Mouse (Mus musculus) thymus, postnatal 10 days (tissue): ENCODE measurements around the gene Trpm8.
A peak's percentile ranks its signal among the peaks of the same experiment; 100 is the strongest.

Experiments
- DNase-seq, 2 experiments: peaks; one replicate each; pipeline ENCODE4 v3.0.0; 2021; ENCODE audit warnings: low spot score in 2 of 2

Trpm8 gene

DNA sequence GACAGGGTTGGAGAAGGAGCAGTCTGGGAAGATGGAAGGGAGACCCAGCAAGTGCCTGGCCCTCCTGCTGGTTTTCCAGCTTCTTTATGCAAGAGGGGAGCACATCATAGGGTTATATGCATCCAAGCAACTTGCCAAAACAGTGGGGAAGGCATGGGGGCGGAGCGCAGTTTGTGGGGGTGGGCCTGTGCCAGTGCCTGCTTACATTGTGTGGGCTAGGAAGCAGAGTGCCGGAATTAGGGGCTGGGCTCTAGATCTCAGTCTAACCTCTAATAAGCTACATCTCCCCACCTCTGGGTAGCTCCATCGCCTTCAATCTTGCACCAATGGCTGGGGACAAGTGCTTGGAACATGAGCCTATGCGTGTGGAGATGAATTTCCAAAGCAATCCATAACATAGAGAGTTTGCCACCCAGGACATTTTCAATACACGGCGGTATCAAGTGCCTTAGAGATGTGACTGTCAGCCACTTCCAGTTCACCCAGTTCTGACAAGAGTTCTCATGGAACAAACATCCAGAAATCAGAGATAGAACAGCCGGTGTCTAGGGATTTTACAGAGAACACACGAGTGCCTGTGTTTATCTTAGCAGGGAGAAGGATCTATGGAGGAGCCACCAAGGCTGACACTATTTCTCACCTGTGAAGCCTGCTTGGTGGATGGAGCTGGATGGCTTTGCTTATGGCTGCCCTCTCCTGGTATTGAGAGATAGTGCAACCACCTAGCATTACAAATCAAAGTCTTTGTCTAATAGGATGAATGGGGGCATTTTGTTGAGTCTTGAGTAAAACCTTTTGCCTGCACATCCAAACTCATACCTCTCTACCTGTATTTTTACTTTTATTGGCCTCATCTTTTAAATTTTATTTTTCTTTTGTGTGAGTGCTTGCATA lies 23.9 kb downstream of the Trpm8 start:
- DNase-seq = peak in 1 of 2 experiments; percentile 26

- peak in 1 of 2 experiments; percentile 14 for DNase-seq
These were observed 24.7 kb downstream of the Trpm8 start for GRCm38 (mm10) chr1:88302057-88302740.

- peak in 1 of 2 experiments; percentile 4 for DNase-seq
These were observed 26.3 kb downstream of the Trpm8 start for GRCm38 (mm10) chr1:88303762-88304161.

- peak in 1 of 2 experiments; percentile 10 for DNase-seq
These were observed 27.0 kb downstream of the Trpm8 start for GRCm38 (mm10) chr1:88304261-88304985.

DNA sequence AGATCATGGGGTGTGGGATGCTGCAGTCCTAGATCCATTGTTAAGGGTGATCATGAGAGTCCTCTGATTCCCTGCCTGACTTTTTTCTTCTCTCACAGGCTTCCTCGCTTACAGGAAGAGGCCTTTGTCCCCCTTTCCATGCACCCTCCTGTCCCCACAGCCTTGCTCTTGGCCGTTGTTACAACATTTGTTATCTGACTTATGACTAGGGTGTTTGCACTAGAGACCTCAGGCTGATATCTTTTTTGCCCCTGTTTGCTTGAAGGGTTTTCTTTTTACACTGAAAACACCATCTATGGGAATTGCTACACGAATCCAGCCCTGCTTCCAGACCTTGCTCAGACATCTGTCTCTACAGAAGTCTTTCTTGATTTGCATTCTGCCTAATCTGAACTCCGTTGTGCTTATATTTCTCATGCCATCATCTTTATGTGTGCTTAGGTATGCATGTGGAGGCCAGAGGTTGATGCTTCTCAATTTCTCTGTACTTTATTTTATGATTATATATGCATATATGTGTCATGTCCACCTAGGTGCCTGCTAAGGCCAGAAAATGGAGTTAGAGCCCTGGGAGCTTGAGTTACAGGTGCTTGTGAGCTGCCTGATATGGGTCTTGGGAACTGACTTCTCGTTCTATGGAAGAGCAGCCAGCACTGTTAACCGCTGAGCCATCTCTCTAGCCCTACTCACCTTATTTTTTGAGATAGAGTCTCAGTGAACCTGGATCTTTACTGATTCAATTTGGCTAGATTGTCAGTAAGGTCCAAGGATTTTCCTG lies 27.7 kb downstream of the Trpm8 start:
- DNase-seq = peak in 1 of 2 experiments; percentile 10

GRCm38 (mm10) chr1:88306543-88306942 lies 29.1 kb downstream of the Trpm8 start:
- peak in 1 of 2 experiments; percentile 16 for DNase-seq

GRCm38 (mm10) chr1:88307180-88307579 lies 29.7 kb downstream of the Trpm8 start:
- peak in 1 of 2 experiments; percentile 7 for DNase-seq

DNA sequence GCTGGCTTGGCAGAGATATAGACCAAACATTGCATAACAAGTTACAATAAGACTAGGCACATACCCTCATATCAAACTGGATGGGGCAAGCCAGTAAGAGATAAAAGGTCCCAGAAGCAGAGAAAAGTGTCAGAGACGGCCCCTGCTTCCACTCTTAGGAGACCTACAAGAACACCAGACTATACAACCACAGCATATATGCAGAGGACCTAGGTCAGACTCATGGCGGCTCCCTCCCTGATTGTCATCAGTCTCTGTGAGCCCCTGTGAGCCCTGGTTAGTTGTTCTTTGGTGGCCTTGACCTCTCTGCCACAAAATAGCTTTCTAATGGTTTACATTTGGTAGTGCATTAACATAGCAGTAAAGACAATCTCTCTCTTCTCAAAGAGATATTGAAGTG lies 31.6 kb downstream of the Trpm8 start:
- peak in 1 of 2 experiments; percentile 8 for DNase-seq

DNA sequence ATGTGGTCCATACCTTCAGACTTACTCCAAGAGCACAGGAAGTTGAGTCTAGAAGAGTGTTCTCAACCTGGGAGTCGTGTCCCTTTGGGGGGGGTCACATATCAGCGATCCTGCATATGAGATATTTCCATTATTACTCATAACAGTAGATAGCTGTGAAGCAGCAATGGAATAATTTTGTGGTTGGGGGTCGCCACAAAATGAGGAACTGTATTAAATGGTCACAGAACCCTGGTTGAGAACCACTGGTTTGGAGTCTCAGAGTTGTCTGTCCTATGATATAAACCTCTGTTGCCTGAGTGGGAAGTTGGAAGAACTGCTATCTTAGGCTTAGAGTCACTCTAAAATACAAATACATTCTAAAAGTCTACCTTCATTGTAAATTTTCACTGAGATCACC lies 32.4 kb downstream of the Trpm8 start:
- DNase-seq = no peak

DNA sequence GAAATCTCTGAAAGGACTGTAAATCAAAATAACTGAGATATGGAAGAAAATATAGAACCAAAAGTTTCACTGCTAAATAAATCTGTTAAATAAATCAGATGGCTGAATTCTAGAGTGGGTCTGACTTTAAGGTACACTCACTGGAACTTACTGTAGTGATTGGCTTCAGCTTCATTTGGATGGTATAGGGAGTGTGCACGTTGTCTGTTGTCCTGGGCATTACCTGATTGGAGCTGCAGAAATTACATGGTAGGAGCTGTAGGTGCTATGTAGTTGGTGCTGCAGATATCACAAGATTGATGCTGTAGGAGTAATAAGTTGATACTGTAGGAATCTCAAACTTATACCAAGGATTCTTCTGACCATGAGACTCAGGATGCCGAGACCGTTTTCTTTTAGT lies 32.9 kb downstream of the Trpm8 start:
- no peak for DNase-seq

GRCm38 (mm10) chr1:88317279-88317678 lies 39.8 kb downstream of the Trpm8 start:
- DNase-seq = no peak

- DNase-seq = peak in 1 of 2 experiments; percentile 62
These were observed 41.1 kb downstream of the Trpm8 start for GRCm38 (mm10) chr1:88318531-88319060.

DNA sequence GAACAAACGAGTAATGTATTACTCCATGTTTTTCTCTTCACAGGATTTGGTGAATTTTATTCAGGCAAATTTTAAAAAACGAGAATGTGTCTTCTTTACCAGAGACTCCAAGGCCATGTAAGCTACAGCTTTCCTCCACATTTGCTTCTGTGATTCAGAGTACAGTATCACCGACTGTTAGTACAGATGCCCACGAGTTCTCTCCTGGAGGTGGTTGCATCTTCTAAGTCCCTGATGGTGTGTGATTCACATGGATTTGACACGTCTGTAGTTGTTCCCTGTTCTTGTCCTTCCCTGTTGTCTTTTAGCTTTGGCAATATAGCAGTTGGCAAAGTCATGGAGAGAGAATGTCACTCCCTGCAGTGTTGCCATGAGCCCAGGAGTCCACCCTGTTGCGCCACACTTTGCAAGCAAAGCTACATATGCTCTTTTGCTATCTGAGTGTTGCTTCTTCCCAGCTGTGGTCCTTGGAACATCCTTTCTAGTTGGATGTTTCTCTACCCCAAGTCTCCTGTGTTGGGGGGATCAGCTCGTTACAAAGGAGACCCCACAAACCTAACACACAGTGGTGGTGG lies 43.4 kb downstream of the Trpm8 start:
- DNase-seq = no peak

GRCm38 (mm10) chr1:88322146-88322545 lies 44.7 kb downstream of the Trpm8 start:
- no peak for DNase-seq

- DNase-seq = no peak
These were observed 45.6 kb downstream of the Trpm8 start for GRCm38 (mm10) chr1:88323101-88323500.

- no peak for DNase-seq
These were observed 62.0 kb downstream of the Trpm8 start for GRCm38 (mm10) chr1:88339481-88339880.

GRCm38 (mm10) chr1:88342615-88343014 lies 65.2 kb downstream of the Trpm8 start:
- no peak for DNase-seq

- DNase-seq = no peak
These were observed 68.1 kb downstream of the Trpm8 start for GRCm38 (mm10) chr1:88345580-88345979.

- no peak for DNase-seq
These were observed 71.1 kb downstream of the Trpm8 start for GRCm38 (mm10) chr1:88348496-88349005.

GRCm38 (mm10) chr1:88350761-88351160 lies 73.3 kb downstream of the Trpm8 start:
- DNase-seq = no peak
